Mouse (Mus musculus): ENCODE measurements around the gene Cyp3a57.

DNA sequence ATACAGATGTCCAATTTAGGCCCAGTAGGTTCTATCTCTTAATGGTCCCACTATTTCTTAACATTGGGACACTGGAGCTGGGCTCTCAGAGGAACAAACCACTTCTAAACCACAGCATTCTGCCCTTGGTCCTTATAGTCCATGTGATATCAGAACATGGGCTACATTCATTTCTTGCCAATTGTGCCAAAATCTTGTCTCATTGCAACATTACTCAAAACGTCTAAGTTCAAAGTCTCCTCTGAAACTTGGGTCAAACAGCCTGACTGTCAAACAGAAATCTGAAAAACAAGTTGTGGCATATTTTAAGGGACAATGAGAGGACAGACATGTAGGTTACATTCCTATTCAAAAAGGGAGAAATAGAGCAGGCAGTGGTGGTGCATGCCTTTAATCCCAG lies 27.9 kb upstream of the Cyp3a57 start:
- TF ChIP-seq CTCF (IDR thresholded peaks at IDR 0.05; ENCODE audit: borderline replicate concordance, insufficient read depth, low read depth, low read length), result no peak
- no peak for TF ChIP-seq POLR2A (IDR thresholded peaks at IDR 0.05; ENCODE audit: borderline replicate concordance, insufficient read depth, low read length)
